30 mouse cellular contexts compared by ENCODE assay signal in genomic region chr6:99746275-99746674, GRCm38 (mm10). TPM values are rescaled to one million over a fixed set of nuclear protein-coding genes. Genes with fewer than 3 reads are reported as not detected.
"Had no signal": no experiment of that assay in that cellular context is flagged by ENCODE, and none has a peak within 500 bp of the region (broad histone marks: within the 10 kb centered on the region; RNA-seq: fewer than 3 reads in every experiment).

No protein-coding gene starts in this region.

- H3K27me3 ChIP-seq: intestine, embryonic 15.5 days; limb, embryonic 12.5 days; liver, embryonic 13.5 days had no signal

- H3K4me3 ChIP-seq: gastrocnemius, adult 2 months; heart, adult 2 months; heart, embryonic 13.5 days; heart, embryonic 15.5 days; hindbrain, embryonic 10.5 days; hindbrain, embryonic 12.5 days; intestine, embryonic 15.5 days; layer of hippocampus, adult 2 months; left cerebral cortex, adult 2 months; limb, embryonic 10.5 days; limb, embryonic 12.5 days; liver, embryonic 13.5 days had no signal

- ATAC-seq: hindbrain, embryonic 16.5 days; inflammation-experienced regulatory T-cells, adult 6 months; intestine, embryonic 15.5 days; intestine, postnatal 0 days had no signal

- H3K36me3 ChIP-seq: heart, embryonic 13.5 days; heart, embryonic 15.5 days; hindbrain, embryonic 10.5 days; hindbrain, embryonic 12.5 days; intestine, embryonic 15.5 days; limb, embryonic 10.5 days; limb, embryonic 12.5 days; liver, embryonic 13.5 days had no signal

- H3K9ac ChIP-seq: heart, embryonic 13.5 days; heart, embryonic 15.5 days; hindbrain, embryonic 12.5 days; hindbrain, embryonic 14.5 days; intestine, embryonic 15.5 days; limb, embryonic 12.5 days; liver, embryonic 13.5 days had no signal

- H3K9me3 ChIP-seq: heart, embryonic 13.5 days; heart, embryonic 15.5 days; hindbrain, embryonic 10.5 days; hindbrain, embryonic 12.5 days; intestine, embryonic 15.5 days; limb, embryonic 10.5 days; limb, embryonic 12.5 days; liver, embryonic 13.5 days had no signal

- H3K4me2 ChIP-seq: heart, embryonic 11.5 days; heart, embryonic 13.5 days; heart, embryonic 15.5 days; hindbrain, embryonic 12.5 days; hindbrain, embryonic 14.5 days; intestine, embryonic 15.5 days; limb, embryonic 12.5 days; liver, embryonic 11.5 days; liver, embryonic 13.5 days had no signal

- H3K4me1 ChIP-seq: heart, embryonic 15.5 days; hindbrain, embryonic 12.5 days; intestine, embryonic 15.5 days; limb, embryonic 10.5 days; limb, embryonic 12.5 days; liver, embryonic 13.5 days had no signal

- DNase-seq: gastrocnemius, adult 2 months; gastrocnemius, postnatal 10 days; gastrocnemius, postnatal 25 days; heart, adult 2 months; heart, postnatal 14 days; heart, postnatal 36 days; kidney, adult 18-20 months; kidney, adult 8-10 months; kidney, postnatal 10 days; kidney, postnatal 25 days; kidney, postnatal 4 days; liver; liver, embryonic 13.5 days had no signal

- H3K27ac ChIP-seq: gastrocnemius, adult 2 months; heart, adult 2 months; heart, embryonic 13.5 days; heart, embryonic 15.5 days; hindbrain, embryonic 10.5 days; hindbrain, embryonic 12.5 days; hindbrain, embryonic 14.5 days; intestine, embryonic 15.5 days; layer of hippocampus, adult 2 months; left cerebral cortex, adult 2 months; limb, embryonic 10.5 days; limb, embryonic 12.5 days; liver, embryonic 13.5 days had no signal

RNA-seq across cellular contexts. Expression of gene Prok2, which starts 20.1 kb away (rescaled TPM):
- total RNA-seq: gastrocnemius, adult 2 months; gastrocnemius, postnatal 25 days; heart, adult 2 months; heart, postnatal 14 days; heart, postnatal 36 days had no signal
- polyA plus RNA-seq: heart, adult 2 months; heart, embryonic 11.5 days; heart, embryonic 13.5 days; heart, postnatal 0 days; hindbrain, embryonic 10.5 days; hindbrain, embryonic 14.5 days; inflammation-experienced regulatory T-cells, adult 6 months; intestine, postnatal 0 days; kidney, embryonic 14.5 days; limb, embryonic 10.5 days; liver, embryonic 11.5 days; liver, embryonic 13.5 days had no signal

RNA-seq across cellular contexts. Expression of gene Gpr27, which starts 53.8 kb away (rescaled TPM):
- polyA plus RNA-seq: inflammation-experienced regulatory T-cells, adult 6 months had no signal
